Mouse (Mus musculus) hematopoietic multipotent progenitor cell, adult 10-12 weeks (in vitro differentiated cells): ENCODE measurements around the gene Olfr1155. TPM values are rescaled to one million over a fixed set of nuclear protein-coding genes. Genes with fewer than 3 reads are reported as not detected.

ENCODE experiments used
- polyA plus RNA-seq: library from polyadenylated mRNA; stranded (reverse); fragments of >175 nt; gene quantifications from 2 replicates; pipeline ENCODE4 v1.2.3, GENCODE M21; 2012; ENCODE audit warnings: low replicate concordance

Olfr1155 gene
- polyA plus RNA-seq = not detected in 2 replicates

GRCm38 (mm10) chr2:87945037-87945436 lies at the start of gene Olfr1155:
Gene Olfr1155 (minus strand): TSS chr2:87945137.

DNA sequence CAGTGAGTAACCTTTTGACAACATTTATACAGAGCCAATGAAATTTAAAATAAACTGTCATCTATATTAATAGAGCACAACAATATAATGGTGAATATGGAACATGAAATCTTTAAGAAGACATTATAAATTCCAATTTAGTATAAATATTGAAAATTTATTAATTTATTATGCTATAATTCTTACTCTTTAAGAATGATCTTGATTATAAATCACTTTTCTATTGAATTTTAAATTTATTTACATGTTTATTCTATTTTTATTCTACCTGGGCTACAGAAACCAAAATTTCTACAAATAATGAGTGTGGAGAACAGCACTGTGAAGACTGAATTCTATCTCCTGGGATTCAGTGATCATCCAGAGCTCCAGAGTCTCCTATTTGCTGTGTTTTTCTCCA lies 44.9 kb upstream of the Olfr1155 start, which contains the start of gene Olfr1158:
Gene Olfr1158 (plus strand): TSS at position 301 of the 400 bp plus-strand sequence.

GRCm38 (mm10) chr2:87974563-87974962 lies 29.6 kb upstream of the Olfr1155 start, which contains the start of gene Olfr74:
Gene Olfr74 (minus strand): TSS chr2:87974663.

GRCm38 (mm10) chr2:87968199-87968598 lies 23.3 kb upstream of the Olfr1155 start, which contains the start of gene Olfr1157:
Gene Olfr1157 (minus strand): TSS chr2:87968299.

DNA sequence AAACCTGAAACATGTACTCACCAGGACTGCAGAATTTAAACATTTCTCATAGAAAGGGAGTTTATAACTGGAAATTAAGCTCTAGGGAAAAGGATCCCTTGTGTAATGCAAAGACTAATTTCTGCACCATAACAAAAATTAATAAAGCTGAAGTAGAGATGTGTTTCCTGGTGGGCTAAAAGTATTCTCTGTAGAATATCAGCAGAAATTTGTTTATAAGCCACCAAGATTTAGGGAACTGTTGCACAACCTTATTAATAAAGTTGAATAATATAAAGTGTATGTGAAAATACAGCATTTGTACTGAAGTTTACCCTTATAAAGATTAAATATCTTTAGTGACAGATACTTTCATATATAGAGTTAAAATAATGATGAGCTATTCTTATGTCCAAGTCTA lies 8.1 kb upstream of the Olfr1155 start, which contains the start of gene Olfr1156:
Gene Olfr1156 (minus strand): TSS at position 101 of the 400 bp plus-strand sequence.

DNA sequence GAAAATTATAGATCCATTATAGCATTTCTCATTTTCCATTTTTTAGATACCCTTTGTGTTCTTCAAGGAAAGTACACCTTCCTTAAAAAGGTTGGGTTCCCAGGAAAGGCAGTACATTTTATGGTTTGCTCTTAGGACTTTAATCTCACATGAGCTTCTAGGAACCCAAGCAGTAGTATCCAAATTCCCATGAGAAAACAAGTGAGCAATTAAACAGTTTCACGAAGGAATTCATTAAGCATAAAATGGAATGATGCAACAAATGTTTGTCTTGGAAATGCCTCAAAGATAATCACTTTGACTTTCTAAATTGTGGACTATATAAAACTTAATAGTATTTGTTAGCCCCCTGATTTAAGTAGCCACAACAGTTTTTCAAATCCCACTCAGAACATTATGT lies 39.9 kb downstream of the Olfr1155 start, which contains the start of gene Olfr1154:
Gene Olfr1154 (minus strand): TSS at position 101 of the 400 bp plus-strand sequence.

GRCm38 (mm10) chr2:87894662-87895061 lies 50.3 kb downstream of the Olfr1155 start, which contains the start of gene Olfr1153:
Gene Olfr1153 (plus strand): TSS chr2:87894962.

Other genes with a start within 250 kb of the Olfr1155 start
- not detected in 2 replicates for gene Olfr1137, start 232.0 kb downstream of the Olfr1155 start, polyA plus RNA-seq
- gene Olfr1138, start 205.2 kb downstream of the Olfr1155 start, polyA plus RNA-seq = not detected in 2 replicates
- gene Olfr1140, start 201.4 kb downstream of the Olfr1155 start, polyA plus RNA-seq = not detected in 2 replicates
- gene Olfr1141, start 191.1 kb downstream of the Olfr1155 start, polyA plus RNA-seq = not detected in 2 replicates
- gene Olfr152, start 165.7 kb downstream of the Olfr1155 start, polyA plus RNA-seq = not detected in 2 replicates
- gene Olfr1143, start 144.5 kb downstream of the Olfr1155 start, polyA plus RNA-seq = not detected in 2 replicates
- not detected in 2 replicates for gene Olfr1145, start 135.3 kb downstream of the Olfr1155 start, polyA plus RNA-seq
- gene Olfr1148, start 114.6 kb downstream of the Olfr1155 start, polyA plus RNA-seq = not detected in 2 replicates
- gene Olfr1150-ps1, start 101.1 kb downstream of the Olfr1155 start, polyA plus RNA-seq = not detected in 2 replicates
- not detected in 2 replicates for gene Olfr1151, start 89.3 kb downstream of the Olfr1155 start, polyA plus RNA-seq
- gene Olfr1152, start 78.6 kb downstream of the Olfr1155 start, polyA plus RNA-seq = not detected in 2 replicates
- gene Olfr1153, start 50.2 kb downstream of the Olfr1155 start, polyA plus RNA-seq = 0.12 TPM in 1 of 2 replicates, not detected in the other
- not detected in 2 replicates for gene Olfr1154, start 40.0 kb downstream of the Olfr1155 start, polyA plus RNA-seq
- gene Olfr1156, start 8.0 kb upstream of the Olfr1155 start, polyA plus RNA-seq = not detected in 2 replicates
- gene Olfr1157, start 23.2 kb upstream of the Olfr1155 start, polyA plus RNA-seq = not detected in 2 replicates
- gene Olfr74, start 29.5 kb upstream of the Olfr1155 start, polyA plus RNA-seq = not detected in 2 replicates
- gene Olfr1158, start 45.0 kb upstream of the Olfr1155 start, polyA plus RNA-seq = not detected in 2 replicates
- gene Olfr1160, start 63.1 kb upstream of the Olfr1155 start, polyA plus RNA-seq = not detected in 2 replicates
- gene Olfr1161, start 77.6 kb upstream of the Olfr1155 start, polyA plus RNA-seq = not detected in 2 replicates
- gene Olfr73, start 92.6 kb upstream of the Olfr1155 start, polyA plus RNA-seq = not detected in 2 replicates
- gene Olfr1162, start 106.0 kb upstream of the Olfr1155 start, polyA plus RNA-seq = not detected in 2 replicates
- not detected in 2 replicates for gene Olfr1163, start 126.7 kb upstream of the Olfr1155 start, polyA plus RNA-seq
- not detected in 2 replicates for gene Olfr1164, start 148.8 kb upstream of the Olfr1155 start, polyA plus RNA-seq
- gene Olfr1166, start 183.1 kb upstream of the Olfr1155 start, polyA plus RNA-seq = not detected in 2 replicates
- not detected in 2 replicates for gene Olfr1167, start 210.1 kb upstream of the Olfr1155 start, polyA plus RNA-seq
- gene Olfr1168, start 236.7 kb upstream of the Olfr1155 start, polyA plus RNA-seq = not detected in 2 replicates